Mouse (Mus musculus) layer of hippocampus, adult 2 months (tissue): ENCODE data around the gene Csnk1e. TPM values are rescaled to one million over a fixed set of nuclear protein-coding genes. Genes with fewer than 3 reads are reported as not detected.

Source experiments
- DNase-seq, 2 experiments: peaks; one replicate each; pipeline ENCODE4 v3.0.0; 2022; ENCODE audit warnings: low spot score in 2 of 2
- H3K27ac ChIP-seq: fragments of 200-600 bp; 2 replicates; pipeline ENCODE4 v1.8.1; 2022
- H3K4me3 ChIP-seq: fragments of 200-600 bp; 2 replicates; pipeline ENCODE4 v1.8.1; 2022; ENCODE audit warnings: mild to moderate bottlenecking
- CTCF ChIP-seq: fragments of 200-600 bp; conservative IDR thresholded peaks from 2 replicates; pipeline ENCODE4 v1.8.1; 2022; ENCODE audit warnings: antibody characterized with exemption, mild to moderate bottlenecking, moderate library complexity
- total RNA-seq, 2 experiments: library from RNA; stranded (reverse); gene quantifications; 2 replicates each; pipeline ENCODE4 v1.2.3; 2021

The Csnk1e gene
- total RNA-seq, 2 experiments from 2014 or later = 104 to 108 TPM

DNA sequence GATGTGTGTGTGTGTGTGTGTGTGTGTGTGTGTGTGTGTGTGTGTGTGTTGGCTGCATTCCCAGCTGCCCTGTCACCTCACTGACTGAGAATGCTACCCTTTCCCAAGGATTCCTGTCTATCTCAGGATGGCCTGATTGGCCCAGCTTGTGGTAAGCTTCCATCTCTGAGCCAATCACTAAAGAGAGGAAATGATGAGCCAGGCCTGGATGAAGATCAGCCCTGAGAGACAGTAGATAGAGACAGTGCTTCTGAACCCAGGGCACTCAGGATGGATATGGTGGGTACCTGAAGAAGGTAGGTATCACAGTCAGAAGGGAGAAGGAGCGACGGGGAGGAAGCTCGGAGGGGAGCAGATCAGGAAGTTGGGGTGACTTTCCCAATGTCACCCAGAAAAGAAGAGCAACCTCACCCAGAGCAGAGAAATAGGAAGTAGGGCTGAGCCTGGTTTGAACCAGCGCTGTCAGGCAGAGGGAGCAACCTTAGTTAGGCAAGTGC, 46.2 kb downstream of the Csnk1e start:
- H3K4me3 ChIP-seq = no peak overlapping the region
- no peak for DNase-seq
- TF ChIP-seq CTCF = no peak
- no peak overlapping the region for H3K27ac ChIP-seq

DNA sequence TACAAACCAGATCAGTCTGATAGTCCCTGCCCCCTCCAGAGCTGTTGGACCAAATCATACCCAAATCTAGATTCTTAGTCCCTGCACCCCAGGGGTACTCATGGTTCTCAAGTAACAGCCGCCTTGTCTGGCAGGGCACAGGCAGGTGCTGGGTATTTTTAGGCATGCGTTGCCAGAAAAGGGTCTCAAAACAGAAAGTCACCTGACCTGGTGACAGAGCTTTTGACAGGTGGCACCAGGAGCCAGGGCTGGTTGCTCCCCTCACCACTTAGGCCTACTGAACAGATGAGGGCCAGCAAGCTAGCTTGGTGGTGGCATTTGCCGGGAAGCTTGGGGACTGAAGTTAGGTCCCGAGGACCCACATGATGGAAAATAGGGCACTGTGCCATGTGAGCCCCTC, 48.8 kb downstream of the Csnk1e start:
- H3K27ac ChIP-seq = no peak overlapping the region
- no peak for TF ChIP-seq CTCF
- DNase-seq = no peak
- no peak overlapping the region for H3K4me3 ChIP-seq

DNA sequence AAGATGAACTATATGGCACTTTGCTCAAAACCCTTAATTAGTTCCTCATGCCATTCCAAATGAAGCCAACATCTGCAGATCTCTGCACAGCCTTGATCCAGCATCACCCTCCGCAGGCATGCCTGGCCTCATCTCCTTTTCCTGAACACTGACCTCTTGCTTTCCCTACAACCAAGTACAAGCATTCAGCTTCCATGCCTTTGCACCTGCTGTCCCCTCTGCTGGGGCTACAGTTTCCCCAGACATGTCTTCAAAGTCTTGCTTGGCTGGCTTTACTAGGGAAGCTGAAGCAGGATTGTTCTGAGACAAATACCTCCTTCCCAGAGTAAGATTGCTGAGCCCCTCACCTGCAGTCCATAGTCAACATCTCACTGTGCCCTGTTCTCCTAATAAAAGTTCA, 51.1 kb downstream of the Csnk1e start:
- peak overlapping the region; percentile 69; the same call in 1 of the 2 replicates for H3K4me3 ChIP-seq
- no peak for TF ChIP-seq CTCF
- H3K27ac ChIP-seq = peak overlapping the region; percentile 96
- DNase-seq = no peak

DNA sequence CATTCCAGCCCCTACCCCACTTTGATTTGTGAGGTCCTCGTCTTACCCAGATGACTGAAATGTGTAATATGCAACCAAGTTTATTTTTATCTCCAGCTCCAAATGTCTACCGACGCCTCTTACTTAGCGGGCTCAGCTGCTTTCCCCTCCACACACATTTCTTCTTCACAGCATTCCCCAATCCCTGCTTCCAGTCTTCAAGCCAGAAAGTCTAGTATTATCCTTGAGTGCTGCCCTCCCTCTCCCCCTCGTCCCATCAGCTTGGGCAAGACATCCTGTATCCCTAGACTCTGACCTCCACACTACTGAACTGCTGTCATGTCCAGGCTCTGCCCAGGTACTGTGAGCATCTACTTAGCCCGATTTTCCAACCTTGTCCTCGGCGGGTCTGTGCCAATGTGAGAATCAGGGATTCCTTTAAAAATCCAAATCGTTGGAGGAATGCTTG, 51.6 kb downstream of the Csnk1e start:
- H3K4me3 ChIP-seq = peak overlapping the region; percentile 69
- H3K27ac ChIP-seq = peak overlapping the region; percentile 96
- no peak for DNase-seq
- TF ChIP-seq CTCF = no peak

DNA sequence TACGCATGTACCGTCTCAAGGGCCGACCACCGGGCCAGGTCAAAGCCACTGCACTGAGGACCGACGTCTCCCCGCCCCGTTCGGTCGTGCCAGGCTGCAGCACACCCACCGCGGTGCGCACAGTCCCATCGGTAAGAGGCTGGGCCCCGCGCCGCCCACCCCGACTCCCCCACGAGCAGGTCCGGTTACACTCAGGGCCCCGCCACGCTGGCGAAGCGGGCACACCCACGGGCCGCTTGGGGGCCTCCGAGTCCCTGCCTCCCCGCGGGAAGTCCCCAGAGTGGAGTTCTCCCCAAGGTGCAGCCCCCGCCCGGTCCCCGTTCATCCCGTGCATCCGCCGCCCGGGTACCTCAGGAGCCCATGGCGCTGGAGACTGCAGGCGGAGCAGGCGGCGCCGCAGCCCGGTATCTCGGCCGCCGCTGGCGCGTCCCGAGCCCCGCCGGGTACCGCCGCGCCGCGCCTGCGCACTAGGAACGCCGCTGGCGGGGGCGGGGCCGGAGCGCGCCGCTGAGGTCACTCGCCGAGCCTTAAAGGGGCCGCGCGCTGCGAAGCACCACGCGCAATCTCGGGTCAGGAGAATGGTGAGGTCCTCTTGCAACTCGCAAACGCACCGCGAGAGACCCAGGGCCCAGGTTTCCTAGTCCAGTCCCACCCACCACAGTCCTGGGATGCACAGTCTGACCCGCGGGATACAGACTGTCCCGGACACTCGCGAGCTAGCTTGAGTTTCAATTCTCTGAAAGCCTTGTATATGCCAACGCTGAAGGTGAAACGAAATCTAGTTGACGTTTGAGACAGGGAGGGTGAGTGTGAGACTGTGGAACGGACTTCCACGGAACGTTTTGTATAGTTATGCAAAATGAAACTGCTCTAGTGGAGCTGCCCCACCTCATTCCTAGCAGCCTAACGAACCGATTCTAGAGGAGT, 52.3 kb downstream of the Csnk1e start, which contains the start of gene Tmem184b:
TSS of gene Tmem184b (minus strand) at position 734 of the 927 bp plus-strand sequence.
- H3K27ac ChIP-seq = peak within 1 kb of the TSS; percentile 96
- DNase-seq = peak; percentile 81 to 86
- H3K4me3 ChIP-seq = peak within 1 kb of the TSS; percentile 69
- peak; percentile 27; the same call in 1 of the 2 replicates for TF ChIP-seq CTCF

DNA sequence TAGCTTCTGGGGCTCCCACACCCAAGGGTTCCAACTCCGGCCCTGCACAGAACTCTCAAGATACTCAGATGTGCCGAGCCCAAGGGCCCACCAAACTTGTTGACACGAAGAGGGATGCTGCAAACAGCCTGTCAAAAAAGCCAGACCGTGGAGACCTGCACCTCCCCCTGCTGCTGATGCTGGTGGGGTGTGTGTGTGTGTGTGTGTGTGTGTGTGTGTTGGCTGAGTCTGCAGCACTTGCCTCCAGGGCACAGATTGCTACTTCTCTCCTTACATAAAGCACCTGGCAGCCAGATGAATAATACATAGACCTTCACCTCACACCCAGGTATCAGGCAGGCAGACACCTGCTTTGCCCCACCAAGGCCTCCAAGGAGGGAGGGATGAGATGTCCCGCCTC, 53.2 kb downstream of the Csnk1e start:
- H3K4me3 ChIP-seq = peak overlapping the region; percentile 69
- peak overlapping the region; percentile 96; the same call in 1 of the 2 replicates for H3K27ac ChIP-seq

DNA sequence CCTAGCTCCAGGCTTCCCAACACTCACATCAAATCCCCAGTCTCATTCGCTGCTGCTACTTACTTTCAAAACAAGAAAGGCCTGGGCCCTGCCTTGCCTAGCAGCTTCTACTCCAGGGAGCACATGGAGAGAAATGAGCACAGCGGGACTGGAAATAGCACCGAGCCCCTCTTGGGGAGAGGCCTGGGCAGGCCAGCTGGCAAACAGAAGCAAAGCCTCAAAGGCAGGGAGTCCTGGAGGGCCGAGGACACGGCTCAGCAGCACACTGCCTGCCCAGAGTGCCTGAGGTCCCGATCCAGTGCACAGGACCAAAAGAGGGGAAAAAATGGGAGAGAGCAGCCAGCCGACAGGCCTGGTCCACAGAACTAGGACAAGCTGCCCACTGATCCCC, 54.4 kb downstream of the Csnk1e start:
- DNase-seq = no peak
- Histone ChIP-seq H3K27ac (peak overlapping the region; percentile 78), H3K4me3 (no peak overlapping the region; the same call in 1 of the 2 replicates)
- TF ChIP-seq CTCF = no peak

More for the DNA sequence above, 53.2 kb downstream of the Csnk1e start:
- no peak for TF ChIP-seq CTCF
- no peak for DNase-seq

DNA sequence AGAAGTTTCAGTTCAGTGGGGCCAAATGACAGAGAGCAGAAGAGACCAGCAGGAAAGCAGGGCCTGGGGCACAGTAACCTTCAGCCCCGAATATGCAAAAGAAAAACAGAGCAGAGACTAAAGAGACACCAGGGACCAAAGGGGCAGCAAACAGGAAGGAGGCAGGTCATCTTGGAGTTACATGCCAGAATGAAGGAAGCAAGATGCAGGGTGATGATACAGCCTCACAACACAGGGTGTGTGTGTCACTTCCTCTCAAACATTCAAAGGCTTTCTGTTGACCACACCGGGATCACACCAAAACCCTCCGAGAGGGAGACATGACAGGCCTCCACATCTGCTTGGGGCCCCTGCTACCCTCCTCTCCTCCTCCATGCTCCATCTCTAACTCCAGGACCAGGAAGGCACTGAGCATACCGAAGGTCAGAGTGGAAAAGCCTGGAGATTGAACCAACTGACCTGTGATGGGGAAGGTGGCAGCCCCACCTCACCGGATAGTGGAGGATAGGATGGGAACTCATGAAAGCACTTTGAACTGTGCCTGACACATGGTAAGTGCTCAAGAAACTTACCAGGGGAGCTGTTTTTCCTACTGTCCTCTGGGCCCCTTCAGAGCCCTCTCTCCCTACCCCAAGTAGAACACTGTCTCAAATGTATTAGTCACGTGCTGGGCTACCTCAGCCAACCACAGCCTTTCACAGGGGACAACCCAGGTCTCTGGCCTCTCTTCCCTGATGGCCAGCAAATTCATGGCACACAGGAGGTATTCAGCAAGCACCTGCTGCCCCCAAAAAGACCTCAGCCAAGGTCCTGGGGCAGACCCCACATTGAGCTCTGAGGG, 55.0 kb downstream of the Csnk1e start:
- Histone ChIP-seq H3K27ac (peak overlapping the region; percentile 78), H3K4me3 (no peak overlapping the region; the same call in 1 of the 2 replicates)
- no peak for DNase-seq
- TF ChIP-seq CTCF = no peak

DNA sequence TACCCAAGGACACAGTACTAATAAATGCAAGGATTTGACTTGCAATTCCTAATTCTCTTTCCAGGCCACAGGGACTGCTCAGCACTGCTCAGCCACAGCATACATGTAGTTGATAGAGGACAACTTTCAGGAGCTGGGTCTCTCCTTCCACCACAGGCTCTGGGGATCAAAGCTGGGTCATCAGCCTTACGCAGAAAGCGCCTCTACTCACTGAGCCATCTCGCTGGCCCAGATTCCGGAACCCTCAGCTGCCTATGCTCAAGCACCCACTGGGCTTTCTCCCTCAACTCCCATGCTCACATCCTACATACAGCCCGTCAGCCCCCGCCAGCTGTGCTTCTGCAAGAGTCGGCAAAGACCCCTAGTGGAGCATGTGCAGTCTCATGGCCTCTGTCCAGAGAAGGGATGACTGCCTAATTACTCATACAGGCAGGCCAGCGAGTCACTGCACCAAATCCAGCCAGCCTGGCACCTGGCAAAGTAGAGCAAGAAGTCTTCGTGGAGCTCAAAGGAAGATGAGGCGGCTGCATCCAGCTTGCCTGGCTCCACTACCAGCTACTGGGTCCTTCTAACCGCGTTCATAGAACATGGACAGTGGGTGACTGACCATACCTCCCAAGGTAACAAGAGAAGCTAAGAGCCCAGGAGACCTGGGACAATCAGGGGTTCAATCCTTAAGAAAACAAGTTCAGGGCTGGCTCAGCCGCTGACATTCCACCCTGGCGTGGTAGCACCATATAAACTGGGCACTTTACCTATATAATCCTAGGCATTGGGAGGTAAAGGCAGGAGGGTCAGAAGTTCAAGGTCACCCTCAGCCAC, 55.9 kb downstream of the Csnk1e start:
- Histone ChIP-seq H3K27ac (peak overlapping the region; percentile 78), H3K4me3 (no peak overlapping the region)
- TF ChIP-seq CTCF = no peak
- no peak for DNase-seq

DNA sequence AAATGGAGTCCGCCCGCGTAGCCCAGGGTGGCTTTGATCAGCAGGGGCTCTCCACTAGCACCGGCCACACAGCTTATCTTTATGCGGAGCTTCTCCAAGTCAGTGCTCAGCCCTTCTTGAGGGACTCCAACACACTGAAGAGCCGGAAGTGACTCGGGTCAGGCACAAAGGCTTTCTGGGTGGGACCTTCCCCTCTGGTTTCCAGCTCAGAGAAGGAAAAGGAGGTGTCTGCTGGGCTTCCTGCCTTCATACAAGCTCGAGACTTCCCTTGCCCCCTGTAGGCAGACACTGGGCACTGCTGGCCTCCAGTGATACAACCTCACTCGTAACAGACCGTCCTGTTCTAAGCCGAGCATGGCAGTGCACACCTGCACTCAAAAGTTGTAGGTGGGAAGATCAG, 58.6 kb downstream of the Csnk1e start:
- Histone ChIP-seq H3K27ac (peak overlapping the region; percentile 62; the same call in 1 of the 2 replicates), H3K4me3 (peak overlapping the region; percentile 33)
- no peak for DNase-seq
- peak; percentile 70 for TF ChIP-seq CTCF

DNA sequence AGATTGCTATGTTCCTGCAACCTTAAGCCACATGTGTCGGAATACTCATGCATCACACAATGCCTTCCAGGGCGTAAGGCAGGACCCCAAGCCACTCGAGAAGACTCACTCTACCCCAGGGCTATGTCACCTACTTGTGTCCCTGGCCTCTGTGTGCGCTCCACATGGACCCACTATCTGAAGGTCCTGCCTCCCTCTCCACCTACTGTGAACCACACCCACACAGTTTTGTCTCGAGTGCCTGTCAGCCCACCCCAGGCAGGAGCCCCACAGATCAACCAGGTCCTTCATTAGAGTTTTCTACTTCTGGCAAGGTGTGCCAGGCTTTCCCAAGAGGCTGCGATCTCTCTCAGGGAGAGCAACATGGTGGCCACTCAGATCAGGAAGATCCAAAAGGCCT, 60.1 kb downstream of the Csnk1e start:
- Histone ChIP-seq H3K4me3 (peak overlapping the region; percentile 33; the same call in 1 of the 2 replicates), H3K27ac (no peak overlapping the region)
- TF ChIP-seq CTCF = no peak
- no peak for DNase-seq

DNA sequence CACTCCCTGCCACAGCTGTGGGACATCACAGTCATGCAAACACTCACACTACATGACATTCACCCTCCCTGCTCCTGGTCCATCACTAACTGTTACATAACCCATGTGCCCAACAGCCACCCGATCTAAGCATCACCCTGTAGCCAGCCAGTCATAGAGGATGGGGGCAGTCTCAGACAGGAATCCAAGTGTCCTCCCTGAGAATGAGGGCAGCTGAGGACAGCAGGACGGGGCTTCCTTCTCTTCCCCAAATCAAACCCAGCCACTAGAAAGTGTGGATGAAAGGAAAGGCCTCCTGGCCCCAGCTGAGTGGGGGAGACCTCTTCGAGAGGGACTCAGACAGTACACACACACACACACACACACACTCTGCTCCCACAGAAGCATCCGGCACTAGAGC, 60.5 kb downstream of the Csnk1e start:
- no peak overlapping the region for H3K4me3 ChIP-seq
- DNase-seq = no peak
- TF ChIP-seq CTCF = no peak
- no peak overlapping the region for H3K27ac ChIP-seq
